Mouse (Mus musculus) brain, embryonic 18.5 days (tissue): ENCODE results near the gene Hoxc11.

ENCODE experiments used
- DNase-seq: peaks from one replicate; pipeline ENCODE4 v3.0.0-alpha.2; 2012; ENCODE audit warnings: low read depth, low spot score

Hoxc11 gene

DNA sequence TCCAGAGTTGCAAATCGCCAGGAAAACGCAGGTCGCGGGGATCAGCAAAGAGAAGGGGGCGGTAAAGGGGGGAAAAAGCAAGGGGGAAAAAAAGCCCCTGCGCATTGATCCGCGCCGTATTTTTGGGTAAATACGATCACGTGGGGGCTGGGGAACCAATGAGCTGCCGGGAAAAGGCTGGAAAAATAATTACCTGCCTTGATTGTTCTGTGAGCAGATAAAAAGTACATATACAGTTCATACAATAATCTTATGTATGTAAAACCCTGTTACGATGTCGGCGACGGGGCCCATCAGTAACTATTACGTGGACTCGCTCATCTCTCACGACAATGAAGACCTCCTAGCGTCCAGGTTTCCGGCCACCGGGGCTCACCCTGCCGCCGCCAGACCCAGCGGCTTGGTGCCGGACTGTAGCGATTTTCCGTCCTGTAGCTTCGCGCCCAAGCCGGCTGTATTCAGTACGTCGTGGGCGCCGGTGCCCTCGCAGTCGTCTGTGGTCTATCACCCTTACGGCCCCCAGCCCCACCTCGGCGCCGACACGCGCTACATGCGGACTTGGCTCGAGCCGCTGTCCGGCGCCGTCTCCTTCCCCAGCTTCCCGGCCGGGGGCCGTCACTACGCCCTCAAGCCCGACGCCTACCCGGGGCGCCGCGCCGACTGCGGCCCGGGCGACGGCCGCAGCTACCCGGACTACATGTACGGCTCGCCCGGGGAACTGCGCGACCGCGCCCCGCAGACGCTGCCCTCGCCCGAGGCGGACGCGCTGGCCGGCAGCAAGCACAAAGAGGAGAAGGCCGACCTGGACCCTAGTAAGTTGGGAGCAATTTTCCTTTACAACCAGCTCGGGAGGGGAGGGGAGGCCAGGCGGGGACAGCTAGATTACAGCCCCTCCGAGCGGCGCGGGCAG is 27.4 kb downstream of the Hoxc11 start:
- DNase-seq: no peak

DNA sequence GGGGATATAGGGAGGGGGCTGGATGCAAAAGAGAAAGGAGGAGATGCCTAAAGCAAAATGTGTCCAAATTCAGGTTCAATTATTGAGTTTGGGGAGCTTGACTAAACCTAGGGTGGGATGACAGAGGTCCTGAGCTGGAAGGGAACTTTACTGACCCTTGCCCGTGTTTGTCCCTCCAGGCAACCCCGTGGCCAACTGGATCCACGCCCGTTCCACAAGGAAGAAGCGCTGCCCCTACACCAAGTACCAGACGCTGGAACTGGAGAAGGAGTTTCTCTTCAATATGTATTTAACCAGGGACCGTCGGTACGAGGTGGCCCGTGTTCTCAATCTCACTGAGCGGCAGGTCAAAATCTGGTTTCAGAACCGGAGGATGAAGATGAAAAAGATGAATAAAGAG is 29.5 kb downstream of the Hoxc11 start:
- no peak for DNase-seq

DNA sequence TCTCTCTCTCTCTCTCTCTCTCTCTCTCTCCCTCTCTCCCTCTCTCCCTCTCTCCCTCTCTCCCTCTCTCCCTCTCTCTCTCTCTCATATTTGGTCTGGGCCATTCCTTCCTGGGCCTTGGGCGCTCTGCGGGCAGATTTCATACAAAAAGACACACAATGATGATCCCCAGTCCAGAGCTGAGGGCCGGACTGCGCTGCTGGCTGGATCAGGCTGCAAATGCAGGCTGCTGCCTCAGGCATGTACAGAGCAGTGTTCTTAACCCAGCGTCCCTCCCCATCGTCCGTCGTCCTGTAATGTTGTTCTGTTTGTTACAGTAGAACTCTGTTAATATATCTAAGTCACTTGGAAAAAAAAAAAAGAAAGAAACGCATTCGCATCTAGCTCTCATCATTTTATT is 30.3 kb downstream of the Hoxc11 start:
- DNase-seq: no peak

DNA sequence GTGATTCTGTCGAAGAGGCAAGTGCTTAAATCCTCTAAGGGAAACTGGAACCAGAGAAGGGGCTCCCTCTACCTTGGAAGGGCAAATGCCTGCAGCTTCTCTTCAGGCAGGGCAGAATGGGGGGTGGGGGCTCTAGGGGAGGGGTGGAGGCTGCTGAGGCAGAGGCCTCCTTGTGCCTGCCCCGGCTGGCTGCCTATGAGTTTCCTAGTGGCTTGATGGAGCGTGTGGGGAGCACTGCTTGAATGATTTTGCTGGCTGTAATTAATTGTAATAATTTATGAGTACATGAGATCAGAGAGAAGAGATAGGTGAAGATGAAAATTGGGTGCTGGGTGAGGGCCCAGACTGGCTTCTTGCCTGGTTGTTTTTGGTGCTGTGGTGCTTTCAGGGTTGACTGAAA is 30.7 kb downstream of the Hoxc11 start:
- DNase-seq: no peak

DNA sequence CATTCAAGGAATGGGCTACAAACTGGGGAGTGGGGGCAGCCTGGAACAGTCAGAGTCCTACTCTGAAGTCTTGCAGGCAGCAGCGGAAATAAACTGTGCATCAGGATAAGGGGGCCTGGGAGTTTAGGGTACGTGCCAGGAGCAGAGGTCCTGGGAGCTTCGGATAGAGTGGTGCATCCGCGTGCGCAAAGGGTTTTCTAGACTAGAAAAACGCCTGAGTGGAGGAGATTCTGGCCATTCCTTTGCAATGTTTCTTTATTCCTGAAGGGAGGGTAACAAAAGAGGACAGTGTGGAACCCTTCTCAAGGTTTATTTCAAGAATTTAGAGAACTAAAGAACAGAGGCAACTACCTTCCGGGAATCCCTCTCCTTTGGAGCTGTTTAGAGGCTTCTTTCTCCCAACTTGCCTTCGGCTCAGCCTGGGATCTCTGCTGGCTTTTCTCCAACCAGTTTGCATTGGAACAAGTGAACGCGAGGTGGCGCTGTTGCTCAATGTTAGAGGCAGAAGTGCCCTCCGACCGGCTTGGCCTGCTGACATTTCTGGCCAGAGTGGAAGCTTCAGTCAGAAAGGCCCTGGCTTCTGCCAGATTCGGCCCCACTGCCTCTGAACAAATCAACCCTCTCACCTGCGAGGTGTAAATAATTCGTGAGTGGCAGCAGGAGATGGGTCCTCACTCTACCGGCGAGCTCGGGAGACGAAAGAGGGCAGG is 33.1 kb downstream of the Hoxc11 start:
- DNase-seq: peak; percentile 49

DNA sequence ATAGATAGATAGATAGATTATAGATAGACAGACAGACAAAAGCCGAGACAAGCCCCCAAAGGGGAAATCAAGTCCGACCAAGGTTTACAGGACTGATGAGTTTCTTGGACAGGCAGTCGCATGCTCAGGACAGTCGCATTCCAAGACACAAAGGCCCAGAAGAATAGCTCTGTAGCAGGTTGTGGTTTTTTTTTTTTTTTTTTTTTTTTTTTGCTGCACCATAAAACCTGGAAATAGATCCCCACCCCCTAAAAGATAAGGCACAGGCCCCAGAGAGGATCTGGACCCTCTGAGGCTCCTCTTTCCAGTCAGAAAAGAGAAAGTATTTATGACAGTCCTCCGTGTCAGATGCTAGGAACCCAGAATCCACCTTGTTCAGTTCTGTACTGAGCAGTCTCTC is 33.9 kb downstream of the Hoxc11 start:
- DNase-seq: no peak

DNA sequence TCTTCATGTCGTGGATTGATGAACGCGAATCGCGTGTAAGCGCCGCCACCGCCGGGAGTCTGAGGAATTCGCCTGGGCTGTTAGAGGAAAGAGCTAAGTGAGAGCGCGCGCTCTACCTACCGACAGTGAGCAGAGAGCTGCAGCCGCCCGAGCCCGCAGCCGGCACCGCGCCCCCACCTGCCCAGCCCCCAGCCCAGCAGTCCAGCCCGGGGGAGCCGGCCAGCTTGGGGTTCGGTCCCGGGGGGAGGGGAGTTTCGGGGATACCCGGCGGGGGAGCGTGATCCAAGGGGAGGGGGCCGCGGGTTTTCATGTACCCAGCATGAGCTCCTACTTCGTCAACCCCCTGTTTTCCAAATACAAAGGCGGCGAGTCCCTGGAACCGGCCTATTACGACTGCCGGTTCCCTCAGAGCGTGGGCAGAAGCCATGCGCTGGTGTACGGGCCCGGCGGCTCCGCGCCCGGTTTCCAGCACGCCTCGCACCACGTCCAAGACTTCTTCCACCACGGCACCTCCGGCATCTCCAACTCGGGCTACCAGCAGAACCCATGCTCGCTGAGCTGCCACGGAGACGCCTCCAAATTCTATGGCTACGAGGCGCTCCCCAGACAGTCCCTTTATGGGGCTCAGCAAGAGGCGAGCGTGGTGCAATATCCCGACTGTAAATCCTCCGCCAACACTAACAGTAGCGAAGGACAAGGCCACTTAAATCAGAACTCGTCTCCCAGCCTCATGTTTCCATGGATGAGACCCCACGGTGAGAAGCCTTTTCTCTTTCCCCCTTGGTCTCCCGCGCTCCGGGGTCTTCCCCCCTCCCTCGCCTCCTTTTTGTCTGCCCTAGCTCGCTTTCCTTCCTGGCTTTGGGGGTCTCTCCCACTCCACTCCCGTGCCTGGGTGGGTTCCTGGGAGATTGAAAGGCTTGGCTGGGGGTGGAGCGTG is 36.5 kb downstream of the Hoxc11 start, which contains the start of gene Hoxc8:
Hoxc8 (plus strand) TSS at position 147 of the 937 bp plus-strand sequence.
- no peak for DNase-seq

DNA sequence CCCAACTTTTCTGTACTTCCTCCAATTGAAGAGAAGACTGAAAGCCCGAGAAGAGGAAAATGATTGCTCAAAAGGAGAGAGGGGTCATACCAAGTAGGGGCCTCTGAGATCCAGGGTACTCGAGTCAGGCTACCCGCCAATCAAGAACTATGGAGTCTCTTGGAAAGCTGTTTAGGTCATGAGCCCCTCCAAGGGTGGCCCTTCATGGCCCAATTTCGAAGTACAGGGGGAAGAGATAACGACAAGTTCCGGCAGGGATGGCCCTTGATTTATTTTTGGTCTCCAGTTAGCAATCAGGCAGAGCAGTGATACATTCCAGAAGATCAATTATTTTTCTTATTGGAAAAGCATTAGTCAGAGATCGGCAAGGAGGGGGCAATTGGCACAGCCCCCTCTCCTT is 37.6 kb downstream of the Hoxc11 start:
- no peak for DNase-seq

DNA sequence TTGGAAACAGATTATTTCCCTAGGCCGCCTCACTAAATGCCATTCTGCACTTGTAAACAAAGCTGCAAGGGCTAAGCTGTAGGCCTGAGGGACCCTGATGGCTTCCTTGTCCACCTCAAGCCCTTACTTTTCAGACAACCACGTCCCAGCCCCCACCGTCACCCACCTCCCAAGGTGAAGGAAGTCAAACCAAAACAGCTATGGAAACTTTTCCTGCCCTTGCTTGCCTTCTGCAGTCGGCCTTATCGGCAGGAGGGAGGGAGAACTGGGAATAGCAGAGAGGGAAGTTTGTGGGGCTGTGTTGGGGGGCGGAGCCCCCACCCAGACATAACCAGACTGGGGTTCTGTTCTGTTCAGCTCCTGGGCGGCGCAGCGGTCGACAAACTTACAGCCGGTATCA is 38.0 kb downstream of the Hoxc11 start:
- DNase-seq: no peak

DNA sequence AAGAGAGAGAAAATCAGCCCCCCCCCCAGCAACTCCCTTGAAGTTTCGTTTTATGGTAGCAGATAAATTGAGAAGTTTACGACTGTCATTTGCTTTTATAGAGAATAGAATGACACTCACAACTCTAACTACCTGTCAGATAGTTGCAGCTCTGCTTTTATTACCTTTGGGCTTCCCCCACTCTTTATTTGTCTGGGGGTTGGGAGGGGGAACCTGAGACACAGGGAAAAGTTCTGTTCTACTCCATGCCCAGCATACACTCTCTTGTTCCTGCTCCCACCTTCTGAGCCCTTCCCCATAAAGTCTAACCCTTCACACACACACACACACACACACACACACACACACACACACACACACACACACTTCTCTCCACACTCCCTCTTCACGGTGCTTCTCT is 38.6 kb downstream of the Hoxc11 start:
- no peak for DNase-seq

DNA sequence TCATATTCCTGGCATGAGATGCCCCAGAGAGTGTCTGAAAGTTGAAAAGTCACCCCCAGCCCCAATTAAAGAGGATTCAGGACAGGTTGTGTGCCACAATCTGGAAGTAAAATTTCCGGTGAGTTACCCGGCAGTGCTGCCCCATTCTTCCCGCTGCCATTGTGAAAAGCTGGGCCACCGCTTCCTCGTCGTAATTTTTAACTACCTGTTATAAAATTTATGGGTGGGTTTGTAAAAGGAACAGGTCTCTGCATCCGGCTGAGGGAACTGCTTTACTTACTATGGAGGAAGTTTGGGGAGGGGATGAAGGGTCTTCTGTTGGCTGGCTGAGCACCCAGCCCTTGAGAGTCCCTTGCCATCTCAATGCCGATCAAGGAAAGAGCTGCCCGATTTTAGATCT is 42.3 kb downstream of the Hoxc11 start:
- DNase-seq: no peak

DNA sequence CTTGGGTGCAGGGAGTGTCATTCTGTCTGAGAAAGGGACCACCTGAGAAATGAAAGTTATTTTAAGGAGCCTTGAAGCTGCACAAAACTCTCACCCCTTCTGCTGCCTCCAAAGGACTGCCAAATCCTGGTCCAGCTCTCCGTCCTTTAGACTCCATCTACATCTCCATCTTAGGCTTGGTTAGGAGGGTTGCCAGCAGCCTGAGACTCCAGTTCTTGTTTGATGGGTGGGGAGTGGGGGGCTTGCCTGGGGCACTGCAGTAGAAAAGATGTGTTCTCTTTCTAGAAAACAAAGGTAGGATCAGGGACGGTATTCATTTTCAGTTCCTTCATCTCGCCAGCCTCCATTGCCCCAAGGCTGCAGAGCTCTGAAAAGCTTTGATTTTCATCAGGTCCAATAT is 43.2 kb downstream of the Hoxc11 start:
- DNase-seq: no peak

DNA sequence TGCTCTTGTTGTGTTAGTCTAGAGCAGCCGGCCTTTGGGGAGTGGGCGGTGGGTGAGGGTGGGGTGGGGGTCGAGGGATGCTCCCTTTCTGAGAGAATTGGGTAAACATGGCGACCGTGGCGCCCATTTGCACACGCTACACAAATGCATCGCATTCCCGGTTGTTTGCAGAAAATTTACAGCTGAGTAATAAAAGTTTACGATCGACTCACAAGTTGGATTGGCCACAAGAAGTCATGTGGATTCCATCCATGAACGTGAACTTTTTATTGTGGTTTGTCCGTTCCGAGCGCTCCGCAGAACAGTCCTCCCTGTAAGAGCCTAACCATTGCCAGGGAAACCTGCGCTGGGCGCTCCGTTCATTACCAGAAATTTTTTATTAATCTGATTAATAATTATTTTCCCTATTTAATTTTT is 43.7 kb downstream of the Hoxc11 start, which contains the start of gene Hoxc6:
Hoxc6 (plus strand) TSS at position 319 of the 417 bp plus-strand sequence.
- no peak for DNase-seq

DNA sequence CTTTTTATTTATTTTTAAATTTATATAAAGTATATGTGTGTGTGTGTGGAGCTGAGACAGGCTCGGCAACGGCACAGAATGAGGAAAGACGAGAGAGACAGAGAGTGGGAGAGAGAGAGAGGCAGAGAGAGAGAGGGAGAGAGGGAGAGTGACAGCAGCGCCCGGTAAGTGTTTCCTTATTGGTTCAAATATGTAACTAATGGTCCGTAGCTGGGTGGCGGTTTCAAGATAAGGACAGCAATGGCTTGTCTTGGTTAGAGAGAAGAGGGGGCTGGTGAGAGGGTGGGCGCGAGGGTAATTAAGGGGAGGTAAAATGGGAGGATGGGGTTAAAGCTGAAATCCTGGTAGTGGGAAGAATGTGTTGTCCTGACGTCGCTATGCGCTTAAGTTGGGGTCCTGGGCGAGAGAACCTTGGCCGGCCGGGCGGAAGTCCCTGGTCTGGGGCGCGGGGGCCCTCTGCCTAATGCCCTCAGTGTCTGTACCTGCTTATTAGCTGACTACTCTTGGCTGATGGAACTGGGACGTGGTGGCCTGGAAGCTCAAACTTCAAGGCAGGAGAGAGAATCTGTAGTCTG is 44.5 kb downstream of the Hoxc11 start:
- DNase-seq: no peak

DNA sequence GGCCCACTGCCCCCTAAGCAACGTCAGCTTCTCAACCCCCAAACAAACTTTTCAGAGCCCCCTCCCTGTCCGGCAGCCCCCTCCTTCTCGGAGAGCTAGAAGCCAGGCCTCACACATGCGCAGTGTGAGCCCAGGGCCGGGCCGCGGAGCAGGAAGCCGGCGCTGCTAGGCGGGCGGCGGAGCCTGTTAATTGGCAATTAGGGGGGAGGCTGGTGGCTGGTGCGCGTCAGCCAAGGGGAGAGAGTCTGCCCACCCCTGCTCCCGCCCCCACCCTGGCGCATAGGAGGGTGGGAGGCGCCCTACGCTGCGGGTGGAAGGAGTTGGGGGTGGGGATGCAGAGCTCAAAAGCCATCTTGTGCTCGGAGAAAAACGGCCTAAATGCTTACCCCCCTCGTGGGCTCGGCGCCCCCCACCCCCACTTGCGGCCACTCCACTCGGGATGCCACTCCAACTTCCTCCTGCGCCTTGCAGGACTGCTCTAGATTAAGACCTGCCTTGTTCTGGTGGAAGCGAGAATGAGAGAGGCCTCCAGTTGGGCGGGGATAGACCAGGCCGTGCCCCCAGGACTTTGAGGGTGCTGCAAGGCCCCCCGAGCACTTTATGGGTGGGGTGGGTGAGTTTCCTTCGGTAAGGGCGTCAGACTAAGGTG is 45.1 kb downstream of the Hoxc11 start:
- DNase-seq: no peak

DNA sequence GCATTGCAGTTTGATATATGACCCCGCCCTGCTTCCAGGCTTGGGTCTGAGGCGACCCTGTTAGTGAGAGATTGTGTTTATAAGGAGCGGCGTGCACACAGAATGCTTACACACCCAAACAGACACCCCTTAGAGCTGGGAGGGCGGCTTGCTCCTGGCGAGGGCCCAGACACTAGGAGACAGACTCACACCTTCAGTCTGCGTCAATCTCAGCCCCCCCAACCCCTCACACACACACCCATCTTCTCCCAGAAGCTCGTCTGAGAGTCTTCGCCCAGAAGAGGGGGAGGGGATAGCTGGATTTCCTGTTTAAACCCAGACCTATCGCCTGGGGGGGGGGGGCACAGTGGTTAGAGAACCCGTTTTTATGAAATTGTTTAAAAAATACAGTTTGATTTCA is 45.7 kb downstream of the Hoxc11 start:
- no peak for DNase-seq

DNA sequence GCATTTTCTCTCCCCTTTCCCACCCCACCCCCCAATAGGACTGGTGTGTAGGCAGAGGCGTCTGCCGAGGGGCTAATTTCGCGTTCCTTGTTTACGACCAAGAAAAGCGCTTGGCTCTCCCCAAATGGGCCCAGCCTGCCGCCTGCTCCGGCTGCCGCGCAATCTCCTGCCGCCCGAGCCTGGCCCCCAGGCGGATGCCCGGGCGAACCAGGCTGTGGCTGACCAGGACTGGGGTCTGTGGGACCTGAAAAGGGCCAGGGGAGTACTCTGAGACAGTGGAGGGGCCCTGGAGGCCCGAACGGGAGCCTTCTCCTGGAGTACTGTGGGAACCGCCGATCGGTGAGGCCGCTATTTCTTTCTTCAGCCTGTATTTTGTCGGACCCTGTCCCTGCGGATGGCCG is 46.3 kb downstream of the Hoxc11 start:
- DNase-seq: no peak

DNA sequence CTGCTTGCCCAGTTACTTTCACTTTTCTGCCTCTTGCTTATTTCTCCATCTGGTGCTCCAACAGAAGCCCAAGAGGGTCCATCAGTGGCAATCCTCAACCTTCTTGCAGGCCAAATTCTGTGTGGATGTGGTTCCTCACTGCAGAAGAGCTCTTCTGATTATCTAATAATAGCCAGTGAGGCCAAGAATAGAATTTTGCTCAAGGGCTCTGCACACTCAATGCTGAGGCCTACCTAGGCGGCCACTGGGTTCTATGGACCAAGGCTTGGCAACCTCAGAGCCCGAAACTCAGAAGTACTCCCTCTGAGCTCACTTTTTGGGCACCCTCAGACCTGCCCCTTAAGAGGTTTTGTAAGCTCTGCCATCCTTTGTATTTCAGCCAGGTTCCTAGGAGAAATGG is 47.1 kb downstream of the Hoxc11 start:
- DNase-seq: no peak

DNA sequence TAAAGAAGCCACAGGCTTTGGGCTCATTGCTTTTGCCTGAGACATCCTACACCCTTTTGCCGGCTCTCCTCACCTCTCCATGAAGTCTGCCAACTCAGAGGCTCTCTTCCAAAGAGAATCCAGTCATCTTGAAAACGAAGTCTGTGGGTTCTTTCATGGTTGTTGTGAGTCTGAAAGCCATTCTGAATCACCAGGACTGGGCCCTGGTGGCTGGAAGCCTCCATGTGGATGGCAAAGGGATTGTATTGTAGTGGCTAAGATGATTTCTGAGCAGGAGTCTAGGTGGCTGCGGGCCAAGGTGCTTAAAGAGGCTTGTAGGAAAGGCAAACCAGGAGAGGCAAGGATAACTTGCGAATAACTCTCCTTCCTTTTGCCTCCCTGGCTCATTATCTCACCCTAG is 47.9 kb downstream of the Hoxc11 start:
- no peak for DNase-seq

DNA sequence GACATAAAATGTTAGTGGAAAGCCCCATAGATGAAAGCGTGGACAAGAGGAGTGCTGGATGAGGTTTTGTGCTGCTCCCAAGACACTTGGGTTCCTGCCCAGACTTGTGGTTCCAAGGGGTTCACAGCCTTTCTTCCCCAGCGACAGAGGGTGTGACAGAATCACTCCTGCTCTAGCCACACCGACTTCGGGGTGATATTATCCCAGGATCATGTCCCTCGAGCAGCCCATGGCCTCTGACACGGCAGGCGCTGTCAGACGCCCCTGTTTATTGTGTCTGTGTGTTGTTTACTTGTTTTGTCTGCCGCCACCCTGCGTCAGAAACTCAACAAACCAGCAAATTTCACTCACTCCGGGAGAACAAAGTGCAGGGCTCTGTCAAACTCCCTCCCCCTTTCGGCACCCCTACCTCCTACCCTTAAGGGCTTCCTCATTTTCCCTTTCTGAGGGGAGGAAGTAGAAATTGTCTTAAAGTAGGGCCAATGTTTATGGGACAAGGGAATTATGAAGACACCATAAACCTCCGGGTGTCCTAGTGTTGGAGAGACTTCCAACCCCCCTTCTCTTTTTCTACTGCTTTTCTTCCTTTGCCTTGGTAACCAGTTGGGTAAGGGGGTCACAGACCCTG is 48.7 kb downstream of the Hoxc11 start:
- no peak for DNase-seq
